Mouse (Mus musculus) urinary bladder, postnatal 36 days (tissue): ENCODE measurements at regions not wholly inside any gene's neighbourhood (a gene's known extent, or its start where the extent isn't known, plus 50 kb on each side); places are given as distances from the start of the nearest gene placed in this dataset.

ENCODE experiments used
- DNase-seq, 2 experiments: peaks; one replicate each; pipeline ENCODE4 v3.0.0; 2022; ENCODE audit warnings: low spot score in 2 of 2, mixed read lengths in 1 of 2

DNA sequence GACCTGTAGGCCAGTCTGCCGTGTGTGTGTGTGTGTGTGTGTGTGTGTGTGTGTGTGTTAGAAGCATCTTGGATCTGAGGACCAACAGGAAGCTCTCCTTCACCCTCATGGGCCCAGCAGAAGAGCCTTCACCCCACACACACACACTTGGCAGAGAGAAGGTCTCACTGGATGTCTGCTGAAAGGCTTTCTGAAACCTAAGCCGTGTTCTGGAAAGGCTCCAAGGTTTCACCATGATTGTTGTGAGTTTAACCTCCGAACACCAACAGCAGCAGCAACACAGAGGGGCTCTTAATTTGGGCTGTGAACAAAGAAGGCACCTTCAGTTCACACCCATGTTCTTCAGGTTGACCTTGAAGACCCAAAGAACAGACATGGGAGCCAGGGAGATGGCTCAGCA lies 124.9 kb upstream of the Dynlrb2 start:
- no peak for DNase-seq

DNA sequence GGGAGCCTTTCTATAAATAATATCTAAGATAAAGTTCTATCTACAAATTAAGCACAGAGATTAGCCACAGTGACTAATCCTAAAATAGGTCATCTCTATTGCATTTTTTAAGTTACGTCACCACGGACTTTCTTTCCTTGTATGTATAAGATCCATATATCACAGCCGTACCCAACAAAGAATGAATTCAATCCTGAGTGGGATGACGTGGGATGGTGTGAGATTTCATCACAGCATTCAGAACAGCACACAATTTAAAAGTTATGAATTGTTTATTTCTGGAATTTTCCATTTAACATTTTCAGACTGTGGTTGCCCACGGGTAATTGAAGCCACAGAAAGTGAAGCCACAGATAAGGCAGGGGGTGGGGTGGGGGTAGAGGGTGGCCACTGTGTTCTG lies 129.0 kb upstream of the Dynlrb2 start:
- DNase-seq = no peak

DNA sequence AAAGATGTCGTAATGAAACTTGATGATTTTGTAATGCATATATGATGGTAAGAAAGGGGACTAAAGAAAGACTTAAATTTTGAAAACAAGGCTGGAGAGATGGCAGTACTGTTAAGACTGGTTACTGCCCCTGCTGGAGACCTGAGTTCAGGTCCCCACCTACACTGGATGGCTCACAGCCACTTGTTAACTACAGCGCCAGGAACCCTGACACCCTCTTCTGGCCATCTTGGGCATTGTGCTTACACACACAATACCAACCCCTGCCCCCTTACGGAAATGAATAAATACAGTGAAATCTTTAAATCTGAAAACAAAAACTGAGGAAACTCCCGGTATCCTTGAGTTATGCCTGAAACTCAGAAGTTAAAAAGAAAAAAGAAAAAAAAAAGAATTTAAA lies 131.7 kb upstream of the Dynlrb2 start:
- peak in 1 of 2 experiments; percentile 34 for DNase-seq

DNA sequence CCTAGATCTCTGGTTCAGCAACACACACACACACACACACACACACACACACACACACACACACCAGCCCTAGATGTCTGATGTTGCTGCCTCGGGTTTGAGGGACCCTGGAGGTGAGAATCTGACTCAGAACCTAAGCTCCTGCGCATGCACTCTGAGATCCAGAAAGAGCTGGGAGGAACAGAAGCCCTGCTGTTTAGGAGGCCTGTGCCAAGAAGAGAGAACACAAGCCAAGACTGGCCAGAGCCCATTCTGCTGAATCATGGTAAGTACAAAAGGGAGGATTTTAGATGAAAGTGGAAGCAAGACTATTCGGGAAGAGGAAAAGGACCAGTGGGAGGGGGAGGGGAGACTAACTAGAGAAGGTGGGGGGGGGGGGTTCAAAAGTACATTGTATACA lies 132.2 kb upstream of the Dynlrb2 start:
- DNase-seq = peak; percentile 47 to 74

DNA sequence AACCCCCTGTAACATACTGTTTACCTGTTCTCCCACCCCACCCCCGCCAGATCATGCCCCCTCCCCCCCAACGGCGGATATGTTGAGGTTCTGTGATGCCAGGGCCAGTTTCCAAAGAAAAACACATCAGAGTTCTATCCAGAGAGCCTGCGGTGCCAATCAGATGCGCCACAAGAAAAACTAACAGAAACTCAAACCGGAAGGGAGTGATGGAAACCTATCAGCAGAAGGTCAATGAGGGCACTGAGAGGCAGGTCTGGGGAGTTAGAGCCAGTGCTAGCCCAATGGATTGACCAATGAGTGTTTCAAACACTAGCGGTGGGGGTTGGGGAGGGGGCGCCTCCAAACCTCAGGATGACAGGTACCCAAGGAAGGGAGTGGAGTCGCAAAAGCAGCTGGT lies 132.7 kb upstream of the Dynlrb2 start:
- no peak for DNase-seq

DNA sequence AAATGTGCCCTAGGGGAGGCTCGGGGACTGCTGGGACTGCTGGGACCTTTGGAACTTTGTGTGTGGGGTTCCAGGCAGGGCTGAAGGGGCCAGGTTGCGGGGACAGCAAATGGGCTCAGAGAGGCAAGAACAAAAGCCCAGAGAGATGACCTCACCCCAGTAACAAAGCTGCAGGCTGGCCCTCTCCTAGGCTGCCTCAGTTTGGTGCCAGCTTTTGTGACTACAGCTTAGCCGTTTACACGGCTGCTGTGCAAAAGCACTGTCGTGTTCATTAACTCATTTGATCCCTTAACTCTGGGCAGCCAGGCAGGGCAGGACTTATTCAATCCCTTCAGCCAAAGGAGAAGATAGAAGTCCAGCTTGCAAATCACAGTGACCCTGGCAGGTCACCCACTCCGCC lies 137.3 kb upstream of the Dynlrb2 start:
- DNase-seq = no peak

DNA sequence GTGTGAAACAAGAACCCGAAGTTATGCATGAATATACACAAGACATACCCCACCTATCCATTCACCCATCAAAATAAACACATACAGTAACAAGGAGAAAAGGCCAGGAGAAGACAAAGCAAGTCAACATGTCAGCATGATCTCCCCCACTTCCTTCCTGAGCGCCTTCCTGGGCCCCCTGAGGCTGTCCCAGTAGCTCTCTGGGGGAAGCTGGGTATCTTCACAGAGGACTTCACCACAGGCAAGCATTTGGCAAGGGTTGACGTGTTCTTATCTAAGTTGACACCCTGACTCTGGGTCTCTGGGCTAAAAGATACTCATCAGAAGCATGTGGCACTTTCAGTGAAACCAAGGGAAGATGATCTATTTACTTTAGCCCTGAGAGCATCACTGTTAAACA lies 138.1 kb upstream of the Dynlrb2 start:
- no peak for DNase-seq

DNA sequence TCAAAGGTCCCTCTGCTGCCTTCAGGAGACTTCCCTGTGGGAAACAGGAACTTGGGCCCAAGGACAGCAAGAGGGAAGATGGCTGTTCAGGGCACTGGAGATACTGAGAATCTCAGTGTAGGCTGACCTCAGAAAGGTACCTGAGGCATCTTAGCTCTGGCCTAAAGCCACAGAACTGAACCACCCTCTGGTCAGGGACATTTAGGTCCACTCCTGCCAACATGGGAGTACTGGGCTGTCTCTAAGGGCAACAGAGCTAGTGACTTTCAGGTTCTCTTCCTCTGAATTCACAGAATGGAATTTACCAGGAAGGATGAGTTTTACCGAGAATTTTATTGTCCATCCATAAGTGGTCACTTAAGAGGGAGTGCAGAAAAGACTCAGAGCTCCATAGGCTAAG lies 140.0 kb upstream of the Dynlrb2 start:
- DNase-seq = no peak

DNA sequence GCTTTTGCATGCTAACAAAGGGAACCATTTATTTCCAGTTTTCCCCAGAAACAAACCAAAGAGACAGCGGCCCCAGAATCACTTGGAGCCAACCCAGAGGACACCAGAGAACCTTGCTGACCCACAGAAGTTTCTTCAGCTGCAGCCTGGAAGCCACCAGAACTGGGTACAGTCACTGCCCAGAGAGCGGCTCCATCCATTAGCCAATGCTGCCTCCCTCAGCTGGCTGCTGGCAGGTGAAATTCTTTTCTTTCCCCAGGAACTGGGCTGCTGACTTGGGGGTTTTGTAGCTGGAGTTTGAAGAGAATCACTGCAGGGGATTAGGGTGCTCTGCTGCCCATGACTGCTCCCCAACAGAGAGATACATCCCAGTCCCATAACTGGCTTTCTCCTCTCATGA lies 140.6 kb upstream of the Dynlrb2 start:
- DNase-seq = no peak

DNA sequence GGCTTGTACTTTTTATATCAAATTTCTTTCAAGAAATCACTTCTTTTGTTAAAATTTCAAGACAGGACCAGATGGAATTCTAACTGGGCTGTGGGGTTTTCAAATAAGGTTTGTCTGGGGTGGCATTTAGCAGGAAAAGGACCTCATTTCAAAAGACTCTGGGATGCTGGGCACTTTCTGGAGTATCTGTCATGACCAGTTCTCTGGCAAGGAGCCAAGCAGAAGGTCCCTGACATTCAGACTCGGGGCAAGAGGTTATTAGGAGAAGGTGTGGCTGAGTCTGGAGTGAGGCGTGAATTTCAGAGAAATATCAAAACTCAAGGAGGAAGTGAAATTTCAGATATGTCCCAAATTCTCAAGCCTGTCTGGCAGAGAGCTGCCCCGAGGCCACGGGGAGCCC lies 142.4 kb upstream of the Dynlrb2 start:
- DNase-seq = no peak

DNA sequence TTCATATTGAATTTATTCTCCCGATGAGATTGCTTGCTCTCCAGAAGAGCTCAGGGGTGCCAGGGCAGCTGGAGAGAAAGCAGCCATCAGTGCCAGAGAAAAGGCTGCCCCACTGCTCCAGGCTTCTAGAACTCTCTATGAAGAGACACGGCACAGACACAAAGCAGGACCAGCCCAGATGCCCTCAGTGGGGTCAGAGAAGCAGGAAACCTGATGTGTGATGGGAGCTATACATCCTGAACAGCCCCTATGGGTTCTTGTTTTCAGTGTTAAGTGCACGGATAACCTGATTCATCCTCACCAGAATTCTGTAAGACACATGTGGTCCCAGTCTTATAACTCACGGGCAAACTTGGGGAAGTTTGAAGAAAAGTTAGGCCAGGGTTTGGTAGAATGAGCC lies 145.0 kb upstream of the Dynlrb2 start:
- no peak for DNase-seq

DNA sequence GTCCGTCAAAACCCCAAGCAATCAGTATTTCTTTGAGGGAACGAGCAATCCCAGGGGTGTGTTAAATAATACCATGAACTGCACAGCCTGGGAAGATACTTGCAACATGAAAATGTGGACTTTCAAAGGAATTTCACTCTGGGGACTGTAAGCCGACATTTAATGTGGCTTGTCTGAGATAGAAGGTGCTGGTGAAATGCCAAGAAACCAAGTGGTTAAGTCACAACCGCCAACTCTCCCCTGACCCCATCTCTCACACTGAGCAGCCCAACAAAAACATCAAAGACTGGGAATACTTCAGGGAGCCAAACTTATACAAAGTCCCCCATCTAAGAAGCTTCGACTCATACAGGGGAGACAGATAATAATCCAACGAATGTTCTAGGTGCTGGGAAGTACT lies 150.0 kb upstream of the Dynlrb2 start:
- no peak for DNase-seq

DNA sequence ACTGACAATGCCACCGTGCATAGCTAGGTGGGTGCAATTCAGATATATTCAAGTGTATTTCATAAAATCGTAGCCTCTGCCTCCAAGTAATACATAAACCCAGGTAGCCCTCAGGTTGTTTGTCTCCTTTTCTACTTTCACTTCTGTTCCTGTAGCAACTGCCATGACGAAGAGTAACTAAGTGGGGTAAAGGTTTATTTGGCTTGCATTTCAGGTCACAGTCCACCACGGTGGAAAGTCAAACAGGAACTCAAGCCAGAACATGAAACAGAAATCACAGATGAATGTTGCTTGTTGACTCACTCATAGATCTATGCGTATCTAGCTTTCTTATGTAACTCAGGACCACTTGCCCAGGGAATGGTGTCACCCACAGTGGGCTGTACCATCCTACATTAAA lies 150.9 kb upstream of the Dynlrb2 start:
- DNase-seq = no peak

DNA sequence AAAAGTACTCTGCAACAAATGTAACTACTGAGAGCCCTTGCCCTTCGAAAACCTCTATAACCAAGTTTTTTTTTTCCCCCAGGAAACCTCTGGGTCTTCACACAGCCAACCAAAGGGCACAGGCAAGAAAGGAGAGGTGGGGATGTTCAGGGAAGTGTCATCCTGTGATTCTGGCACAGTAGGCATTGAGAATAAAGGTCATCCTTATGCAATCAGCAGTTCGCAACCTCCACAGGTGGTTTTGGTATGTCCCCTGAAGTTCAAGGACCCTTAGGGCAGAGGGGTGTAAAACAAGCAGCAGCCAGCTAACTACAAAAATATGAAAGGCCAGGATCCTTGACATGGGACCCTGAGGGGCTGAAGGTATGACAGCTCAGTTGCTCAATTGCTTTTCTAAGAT lies 152.1 kb upstream of the Dynlrb2 start:
- no peak for DNase-seq

DNA sequence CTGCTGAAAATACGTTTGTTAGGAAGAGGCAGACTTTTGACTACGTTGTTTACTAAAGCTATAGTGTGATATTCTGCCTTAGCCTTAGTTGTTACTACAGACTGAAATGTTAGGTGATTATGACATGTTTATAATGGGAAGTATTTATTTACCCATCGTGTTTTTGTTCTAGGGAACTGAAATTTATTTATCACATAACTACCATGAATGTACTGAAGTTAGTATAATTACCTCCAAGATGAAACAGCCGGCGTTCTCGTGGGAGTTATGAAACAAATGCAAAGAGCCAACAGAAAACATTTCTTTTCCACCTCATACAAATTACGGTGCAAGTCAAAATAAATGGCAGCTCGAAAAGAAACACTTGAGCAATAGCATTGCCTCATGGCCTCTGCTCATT lies 155.8 kb upstream of the Dynlrb2 start:
- no peak for DNase-seq

DNA sequence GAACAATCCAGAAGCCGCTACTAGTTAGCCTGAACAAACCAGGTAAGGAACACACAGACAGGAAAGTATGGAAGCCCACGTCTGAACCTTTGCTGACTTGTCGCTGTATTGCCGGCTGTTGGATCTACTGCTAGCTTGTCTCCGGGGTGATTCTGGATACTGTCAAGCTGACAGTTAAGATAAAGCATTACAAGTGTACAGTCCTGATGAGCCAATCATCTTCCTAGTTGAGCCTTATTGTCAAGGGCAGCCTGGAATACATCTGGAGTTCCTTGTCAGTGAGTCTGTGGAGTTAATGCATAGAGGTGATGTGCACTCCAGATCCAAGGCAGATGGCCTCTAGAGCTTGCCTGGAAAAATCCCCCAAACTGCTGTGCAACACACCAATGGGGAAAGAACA lies 157.8 kb upstream of the Dynlrb2 start:
- no peak for DNase-seq

DNA sequence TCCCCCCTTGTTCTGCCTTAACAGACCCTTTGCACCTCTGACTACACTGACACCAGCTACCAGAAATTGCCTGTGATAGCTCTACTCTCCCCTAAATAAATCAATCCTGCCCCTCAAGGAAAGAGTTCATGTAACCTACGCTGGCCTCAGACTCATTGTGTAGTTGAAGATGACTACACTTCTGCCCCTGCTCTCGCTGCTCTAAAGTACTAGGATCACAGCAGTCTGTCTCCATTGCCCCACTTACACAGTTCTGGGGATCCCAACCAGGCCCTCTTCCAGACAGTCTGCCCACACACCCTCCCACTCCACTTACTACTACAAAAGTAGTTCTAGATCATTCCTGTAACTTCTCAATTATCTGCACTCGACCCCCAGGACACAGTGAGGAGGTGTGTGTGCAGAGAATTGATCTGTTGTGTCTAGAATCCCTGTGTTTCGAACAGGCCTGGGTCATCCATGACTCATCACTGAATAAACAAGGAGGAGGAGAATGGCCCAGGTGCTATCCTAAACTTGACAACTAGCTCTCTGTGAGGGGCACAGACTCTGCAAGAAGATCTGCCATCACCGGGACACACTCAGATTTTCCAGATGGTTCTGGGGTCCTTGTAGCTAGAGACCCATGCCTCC lies 160.1 kb upstream of the Dynlrb2 start:
- no peak for DNase-seq

DNA sequence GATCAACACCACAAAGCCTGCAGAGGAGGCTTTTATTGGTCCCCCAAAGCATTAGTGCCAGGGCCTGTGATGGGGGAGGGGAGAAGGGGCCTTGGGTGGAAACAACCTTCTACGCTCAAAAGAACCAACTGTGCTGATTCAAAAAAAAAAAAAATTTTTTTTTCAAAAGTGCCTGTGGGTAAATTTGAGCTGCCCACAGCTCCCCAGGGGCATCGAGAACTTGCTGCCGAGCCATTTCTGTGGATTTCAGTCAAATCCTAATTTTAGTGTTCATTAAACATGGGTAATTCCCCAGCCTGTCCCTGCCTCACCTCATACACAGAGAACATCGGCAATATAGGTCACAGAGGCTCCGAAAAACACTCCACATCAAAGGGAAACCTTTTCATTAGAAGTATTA lies 161.2 kb upstream of the Dynlrb2 start:
- no peak for DNase-seq

DNA sequence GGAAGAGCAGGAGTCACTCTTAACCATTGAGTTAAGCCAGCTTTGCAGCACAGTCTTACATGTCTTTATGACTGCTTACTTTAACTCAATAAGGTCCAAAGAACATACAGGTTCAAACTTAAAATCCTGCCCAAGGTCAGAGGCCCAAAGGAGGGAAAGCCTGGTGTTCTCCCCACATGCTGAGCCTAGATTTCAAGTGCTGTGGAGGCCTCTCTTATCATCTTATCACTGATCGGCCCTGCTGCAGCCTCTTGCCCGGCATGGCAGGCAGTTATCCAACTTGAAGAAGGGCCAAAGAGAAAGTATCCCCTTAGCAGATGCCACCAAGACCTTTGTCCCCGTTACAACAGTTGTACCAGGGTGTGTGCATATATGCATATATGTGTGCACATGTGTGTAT lies 170.0 kb upstream of the Dynlrb2 start:
- DNase-seq = no peak

DNA sequence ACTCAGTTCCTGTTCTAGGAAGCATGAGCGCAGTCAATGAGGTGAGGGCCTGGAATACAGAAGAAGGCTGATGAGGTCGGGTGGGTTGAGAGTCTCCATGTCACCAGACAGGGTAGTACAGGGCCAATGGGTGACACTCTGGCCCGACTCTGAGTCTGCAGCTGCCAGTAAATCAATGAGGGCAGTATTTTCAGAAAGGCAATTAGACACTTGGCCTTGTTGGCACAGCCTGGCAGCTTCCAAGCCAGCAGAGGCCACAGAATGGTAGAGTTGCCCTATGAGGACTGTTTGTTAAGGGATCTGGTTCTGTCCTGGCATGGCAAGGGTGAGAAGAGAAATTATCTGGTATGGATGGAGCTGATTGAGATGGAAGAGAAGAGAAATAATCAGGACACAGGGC lies 170.7 kb upstream of the Dynlrb2 start:
- peak in 1 of 2 experiments; percentile 10 for DNase-seq

DNA sequence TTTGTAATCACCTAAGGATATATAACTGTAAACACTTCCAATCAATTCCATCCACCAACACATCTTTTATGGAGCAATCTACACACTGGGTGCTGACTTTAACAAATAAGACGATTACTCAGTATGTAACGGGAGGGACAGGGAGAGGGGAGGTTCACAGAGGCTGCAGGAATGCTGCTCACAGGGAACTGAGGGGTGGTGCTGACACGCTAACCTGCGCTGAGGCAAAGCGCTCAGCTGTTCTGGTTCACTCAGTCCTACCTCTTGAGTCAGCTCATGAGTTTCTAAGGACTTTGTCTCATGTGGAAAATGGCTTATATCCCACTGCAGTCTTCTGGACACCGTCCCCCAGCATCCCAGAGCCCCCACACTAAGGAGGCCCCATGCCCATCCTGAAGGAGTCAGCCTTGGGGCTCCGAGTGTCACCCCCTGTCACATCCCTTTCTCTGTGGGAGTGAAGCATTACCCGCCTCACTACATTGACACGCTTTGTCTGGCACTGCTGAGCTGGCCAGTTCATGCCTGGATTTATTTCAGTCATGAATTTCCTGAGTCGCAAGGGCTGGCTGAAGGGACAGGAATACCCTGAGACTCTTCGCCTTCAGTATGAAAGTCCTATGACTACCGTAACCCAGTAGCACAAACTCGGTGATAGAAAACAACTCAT lies 184.6 kb upstream of the Dynlrb2 start:
- no peak for DNase-seq

DNA sequence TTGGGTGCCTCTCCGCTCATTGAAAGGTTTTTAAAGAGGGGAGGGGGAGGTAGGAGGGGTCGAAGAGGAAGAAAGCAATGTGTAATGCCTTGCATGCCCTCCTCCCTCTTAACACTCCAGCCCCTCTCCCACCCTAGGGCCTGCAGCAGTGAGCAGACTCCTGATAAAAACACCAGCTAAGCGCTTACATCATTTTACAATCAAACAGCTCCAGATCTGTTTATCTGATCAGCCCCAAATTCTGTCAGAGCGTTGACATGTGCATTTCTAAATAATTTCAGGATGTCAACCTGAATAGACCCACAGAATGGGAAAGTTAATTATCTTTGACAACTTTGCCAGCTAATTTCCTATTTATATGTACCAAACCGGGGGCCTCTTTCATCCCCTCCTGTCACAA lies 189.4 kb upstream of the Dynlrb2 start:
- no peak for DNase-seq

DNA sequence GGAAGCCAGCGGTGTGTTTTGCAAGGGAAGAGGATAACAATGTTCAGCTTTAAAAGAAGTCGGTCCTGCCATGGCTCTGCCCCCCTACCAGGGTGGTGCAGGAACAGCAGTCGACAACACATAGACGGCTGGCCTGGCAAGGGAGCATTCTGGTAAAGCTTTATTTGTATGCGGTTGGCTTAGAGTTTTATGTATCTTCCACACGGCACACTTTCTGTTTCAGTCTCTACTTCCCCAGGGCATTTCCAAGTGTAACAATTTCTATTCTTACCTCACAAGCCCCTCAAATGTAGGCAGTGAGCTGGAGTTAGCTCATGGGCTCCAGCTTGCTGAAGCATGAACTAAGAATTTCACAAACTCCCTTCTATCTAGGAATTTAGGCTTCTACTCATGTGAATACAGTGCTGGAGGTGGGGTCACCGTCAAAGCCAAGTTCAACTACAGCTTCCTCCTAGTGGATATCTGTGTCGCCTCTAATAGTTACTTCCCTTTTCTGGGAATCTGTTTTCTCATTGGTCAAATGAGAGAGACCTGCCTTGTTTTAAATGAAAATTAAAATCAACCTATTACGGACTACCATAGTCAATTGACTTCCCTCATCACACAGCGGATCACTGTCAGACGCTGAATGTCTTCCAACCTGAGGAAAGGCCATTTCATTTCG lies 190.2 kb upstream of the Dynlrb2 start:
- DNase-seq = no peak
